Mouse (Mus musculus) kidney, postnatal 14 days (tissue): ENCODE results near the gene Rad51b.
A peak's percentile ranks its signal among the peaks of the same experiment; 100 is the strongest.

Source experiments
- DNase-seq: peaks from one replicate; pipeline ENCODE4 v3.0.0; 2022; ENCODE audit warnings: mixed read lengths

Gene Rad51b

GRCm38 (mm10) chr12:79331722-79332121 is 34.6 kb downstream of the Rad51b start:
- DNase-seq: no peak

- no peak for DNase-seq
Measured at GRCm38 (mm10) chr12:79338791-79339190, 41.7 kb downstream of the Rad51b start.

GRCm38 (mm10) chr12:79340513-79340912 is 43.4 kb downstream of the Rad51b start:
- peak; percentile 54 for DNase-seq

- no peak for DNase-seq
Measured at GRCm38 (mm10) chr12:79341291-79341845, 44.3 kb downstream of the Rad51b start.

- no peak for DNase-seq
Measured at GRCm38 (mm10) chr12:79346198-79346733, 49.2 kb downstream of the Rad51b start.

- DNase-seq: peak; percentile 79
Measured at GRCm38 (mm10) chr12:79347643-79348042, 50.6 kb downstream of the Rad51b start.

- DNase-seq: no peak
Measured at GRCm38 (mm10) chr12:79351461-79351860, 54.4 kb downstream of the Rad51b start.

GRCm38 (mm10) chr12:79352086-79352741 is 55.1 kb downstream of the Rad51b start:
- no peak for DNase-seq

- no peak for DNase-seq
Measured at GRCm38 (mm10) chr12:79352742-79353114, 55.6 kb downstream of the Rad51b start.

GRCm38 (mm10) chr12:79353356-79353755 is 56.3 kb downstream of the Rad51b start:
- no peak for DNase-seq

- peak; percentile 45 for DNase-seq
Measured at GRCm38 (mm10) chr12:79354621-79355020, 57.5 kb downstream of the Rad51b start.

GRCm38 (mm10) chr12:79356138-79356537 is 59.1 kb downstream of the Rad51b start:
- peak; percentile 39 for DNase-seq

- DNase-seq: no peak
Measured at GRCm38 (mm10) chr12:79357631-79358030, 60.5 kb downstream of the Rad51b start.

GRCm38 (mm10) chr12:79358613-79359218 is 61.6 kb downstream of the Rad51b start:
- DNase-seq: peak; percentile 77

- no peak for DNase-seq
Measured at GRCm38 (mm10) chr12:79359404-79359803, 62.3 kb downstream of the Rad51b start.

- DNase-seq: no peak
Measured at GRCm38 (mm10) chr12:79362219-79362618, 65.1 kb downstream of the Rad51b start.

GRCm38 (mm10) chr12:79364284-79364683 is 67.2 kb downstream of the Rad51b start:
- DNase-seq: no peak

GRCm38 (mm10) chr12:79368818-79369217 is 71.7 kb downstream of the Rad51b start:
- no peak for DNase-seq

GRCm38 (mm10) chr12:79369512-79370165 is 72.6 kb downstream of the Rad51b start:
- no peak for DNase-seq

GRCm38 (mm10) chr12:79372697-79373096 is 75.6 kb downstream of the Rad51b start:
- DNase-seq: no peak

- DNase-seq: no peak
Measured at GRCm38 (mm10) chr12:79377378-79377777, 80.3 kb downstream of the Rad51b start.

- DNase-seq: no peak
Measured at GRCm38 (mm10) chr12:79377861-79378260, 80.8 kb downstream of the Rad51b start.

- DNase-seq: no peak
Measured at GRCm38 (mm10) chr12:79380190-79380589, 83.1 kb downstream of the Rad51b start.

- no peak for DNase-seq
Measured at GRCm38 (mm10) chr12:79381489-79381888, 84.4 kb downstream of the Rad51b start.
